Mouse (Mus musculus) thymus, postnatal 14 days (tissue): ENCODE data around the gene Ccdc18.
"Not testable (repeated sequence)": the region's sequence is repeated elsewhere in the genome, so short reads cannot be mapped to it uniquely, and the experiment has no call there.

Source experiments
- DNase-seq: peaks from one replicate; pipeline ENCODE4 v3.0.0; 2021

Gene Ccdc18

DNA sequence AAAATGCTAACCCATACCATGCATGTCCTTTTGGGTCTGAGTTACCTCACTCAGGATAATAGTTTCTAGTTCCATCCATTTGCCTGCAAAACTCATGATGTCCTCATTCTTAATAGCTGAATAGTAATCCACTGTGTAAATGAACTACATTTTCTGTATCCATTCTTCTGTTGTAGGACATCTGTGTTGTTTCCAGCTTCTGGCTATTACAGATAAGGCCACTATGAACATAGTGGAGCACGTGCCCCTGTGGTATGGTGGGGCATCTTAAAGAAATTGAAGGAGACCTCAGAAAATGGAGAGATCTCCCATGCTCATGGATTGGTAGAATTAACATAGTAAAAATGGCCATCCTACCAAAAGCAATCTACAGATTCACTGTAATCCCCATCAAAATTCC, 131.1 kb downstream of the Ccdc18 start:
- not testable (repeated sequence) for DNase-seq

- DNase-seq: no peak
Observed at GRCm38 (mm10) chr5:108266990-108267389, 134.3 kb downstream of the Ccdc18 start.

- peak; percentile 93 for DNase-seq
Observed at GRCm38 (mm10) chr5:108268127-108269062, 135.7 kb downstream of the Ccdc18 start, which contains the start of gene Dr1. TSS of gene Dr1 (plus strand) at chr5:108268897.

GRCm38 (mm10) chr5:108269063-108269810, 136.6 kb downstream of the Ccdc18 start:
- no peak for DNase-seq

DNA sequence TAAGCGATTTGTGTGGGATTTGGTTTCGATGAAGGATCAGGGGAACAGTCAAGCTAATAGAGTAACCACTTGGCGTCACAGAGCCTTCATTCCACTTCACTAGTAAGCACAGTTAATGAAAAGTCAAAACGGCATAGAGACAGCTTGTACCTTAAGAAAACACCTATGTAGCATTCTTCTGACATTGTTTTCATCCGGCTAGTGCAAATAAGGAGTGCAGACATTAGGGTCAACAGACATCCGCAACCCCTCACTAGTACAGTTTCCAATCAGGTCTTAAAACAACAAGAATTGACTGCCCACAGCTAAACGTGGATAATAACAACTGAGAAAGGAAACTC, 137.1 kb downstream of the Ccdc18 start:
- DNase-seq: no peak

- no peak for DNase-seq
Observed at GRCm38 (mm10) chr5:108270415-108270814, 137.7 kb downstream of the Ccdc18 start.

GRCm38 (mm10) chr5:108271345-108271744, 138.7 kb downstream of the Ccdc18 start:
- DNase-seq: not testable (repeated sequence)
